In the genomic region with DNA sequence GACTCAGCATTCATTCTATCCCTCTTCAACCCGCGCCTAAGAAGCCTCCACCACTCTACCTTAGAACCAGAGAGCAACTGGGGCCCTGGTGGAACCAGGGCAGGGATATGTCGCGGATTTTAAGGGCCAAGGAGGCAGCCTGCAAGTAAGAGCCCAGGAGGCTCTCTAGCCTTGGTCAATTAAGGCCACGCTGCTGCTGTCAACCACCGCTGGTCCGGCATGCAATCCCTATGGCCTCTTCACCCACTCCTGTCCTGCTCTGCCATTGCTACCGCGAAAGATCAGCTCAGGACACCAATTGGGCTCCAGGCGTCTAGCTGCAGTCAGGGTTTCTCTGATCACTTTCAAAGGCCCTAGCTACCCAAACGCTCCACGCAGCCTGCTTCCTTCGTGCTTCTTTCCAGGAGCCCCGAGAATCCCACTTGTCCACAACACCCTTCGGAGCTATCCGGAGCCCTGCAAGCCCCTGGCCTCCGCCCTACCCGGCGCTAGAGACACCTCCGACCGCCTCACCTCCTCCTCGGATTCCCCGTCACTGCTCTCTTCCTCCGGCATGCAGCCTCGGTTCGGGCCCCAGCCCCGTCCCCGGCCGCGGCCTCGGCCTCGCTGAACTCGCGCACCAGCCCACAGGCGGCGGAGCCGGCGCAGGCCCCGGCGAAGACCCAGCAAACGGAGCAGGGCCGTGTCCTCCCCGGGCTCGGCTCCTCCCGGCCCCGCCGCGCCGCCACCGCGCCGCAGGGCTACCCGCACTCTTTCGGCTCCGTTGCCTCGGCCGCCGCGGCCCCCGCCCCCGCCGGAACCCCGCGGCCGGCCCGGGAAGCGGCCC, we compare ENCODE assay signal across 8 mouse cellular contexts. TPM values are rescaled to one million over a fixed set of nuclear protein-coding genes. Genes with fewer than 3 reads are reported as not detected.
DNase-seq lines count a peak whose midpoint lies in the region; ATAC-seq and TF ChIP-seq lines count a peak whose summit lies in the region.

No protein-coding gene starts in this region.

- H3K9me3 ChIP-seq in forebrain, embryonic 14.5 days (replicated peaks; ENCODE audit: control insufficient read depth, low read length): no peaks in the 10 kb centered on the region
- H3K9me3 ChIP-seq in hindbrain, postnatal 0 days (ENCODE audit: low read length): no peaks in the 10 kb centered on the region
- no peaks in the 10 kb centered on the region for H3K9me3 ChIP-seq in limb, embryonic 12.5 days
- H3K9me3 ChIP-seq in midbrain, postnatal 0 days (ENCODE audit: low read length): no peaks in the 10 kb centered on the region

- H3K27me3 ChIP-seq in forebrain, embryonic 14.5 days (replicated peaks; ENCODE audit: control insufficient read depth, insufficient read depth, low read length): no peaks in the 10 kb centered on the region
- no peaks in the 10 kb centered on the region for H3K27me3 ChIP-seq in hindbrain, postnatal 0 days (ENCODE audit: insufficient read depth, low read length)
- no peaks in the 10 kb centered on the region for H3K27me3 ChIP-seq in limb, embryonic 12.5 days
- no peaks in the 10 kb centered on the region for H3K27me3 ChIP-seq in midbrain, postnatal 0 days (ENCODE audit: insufficient read depth, low read length)

- no peak for TF ChIP-seq CTCF in hindbrain, postnatal 0 days (IDR thresholded peaks at IDR 0.05; ENCODE audit: low read depth)
- TF ChIP-seq CTCF in midbrain, postnatal 0 days (IDR thresholded peaks at IDR 0.05): no peak

- H3K4me1 ChIP-seq in forebrain, embryonic 14.5 days (ENCODE audit: control insufficient read depth, insufficient read depth, low read length): peaks cover 7% of the 10 kb centered on the region
- H3K4me1 ChIP-seq in hindbrain, postnatal 0 days (ENCODE audit: insufficient read depth, low read length): peaks cover 8% of the 10 kb centered on the region
- peaks cover 20% of the 10 kb centered on the region for H3K4me1 ChIP-seq in limb, embryonic 12.5 days (replicated peaks)
- peaks cover 9% of the 10 kb centered on the region; the same call in 1 of the 2 replicates for H3K4me1 ChIP-seq in midbrain, postnatal 0 days (ENCODE audit: insufficient read depth, low read length)

- peak; percentile 48 for DNase-seq in ovary, postnatal 10 days (ENCODE audit: low spot score)
- DNase-seq in ovary, adult 18-20 months (ENCODE audit: low spot score): no peak
- DNase-seq in adrenal gland, postnatal 25 days: peak; percentile 47
- peak; percentile 29 for DNase-seq in forebrain, embryonic 14.5 days (ENCODE audit: low spot score)
- peak; percentile 44 for DNase-seq in hindbrain, postnatal 0 days (ENCODE audit: low spot score)
- peak; percentile 13 for DNase-seq in midbrain, postnatal 0 days (ENCODE audit: low spot score)
- DNase-seq in testis, postnatal 14 days (ENCODE audit: low spot score): peak; percentile 72

- peaks cover 40% of the 10 kb centered on the region for H3K36me3 ChIP-seq in forebrain, embryonic 14.5 days (ENCODE audit: control insufficient read depth, insufficient read depth, low read length)
- peaks cover 29% of the 10 kb centered on the region for H3K36me3 ChIP-seq in hindbrain, postnatal 0 days (ENCODE audit: insufficient read depth, low read length)
- peaks cover 38% of the 10 kb centered on the region for H3K36me3 ChIP-seq in limb, embryonic 12.5 days
- H3K36me3 ChIP-seq in midbrain, postnatal 0 days (ENCODE audit: insufficient read depth, low read length): peaks cover 29% of the 10 kb centered on the region

- ATAC-seq in forebrain, embryonic 14.5 days: peak; percentile 48
- peak; percentile 24 for ATAC-seq in hindbrain, postnatal 0 days
- ATAC-seq in limb, embryonic 12.5 days (ENCODE audit: insufficient number of reproducible peaks, insufficient read depth, low FRiP score, low TSS enrichment, low read depth): peak; percentile 20
- ATAC-seq in midbrain, postnatal 0 days (ENCODE audit: low FRiP score): peak; percentile 38

- H3K27ac ChIP-seq in forebrain, embryonic 14.5 days (ENCODE audit: low read depth, low read length): peak overlapping the region; percentile 92
- peak overlapping the region; percentile 96 for H3K27ac ChIP-seq in hindbrain, postnatal 0 days
- H3K27ac ChIP-seq in limb, embryonic 12.5 days: peak overlapping the region; percentile 92
- H3K27ac ChIP-seq in midbrain, postnatal 0 days (ENCODE audit: low read depth, low read length): peak overlapping the region; percentile 97

- peak overlapping the region; percentile 98 for H3K4me3 ChIP-seq in forebrain, embryonic 14.5 days (ENCODE audit: low read depth, low read length)
- H3K4me3 ChIP-seq in hindbrain, postnatal 0 days (ENCODE audit: low read length): peak overlapping the region; percentile 95
- peak overlapping the region; percentile 99 for H3K4me3 ChIP-seq in limb, embryonic 12.5 days (replicated peaks)
- peak overlapping the region; percentile 79 for H3K4me3 ChIP-seq in midbrain, postnatal 0 days (ENCODE audit: low read depth, low read length)

- H3K9ac ChIP-seq in forebrain, embryonic 14.5 days (ENCODE audit: low read length): peak overlapping the region; percentile 97
- H3K9ac ChIP-seq in hindbrain, postnatal 0 days (replicated peaks; ENCODE audit: low read length): peak overlapping the region; percentile 99
- H3K9ac ChIP-seq in limb, embryonic 12.5 days (replicated peaks): peak overlapping the region; percentile 98
- H3K9ac ChIP-seq in midbrain, postnatal 0 days (replicated peaks; ENCODE audit: low read length, poor library complexity, severe bottlenecking): peak overlapping the region; percentile 98

- H3K4me2 ChIP-seq in forebrain, embryonic 14.5 days (ENCODE audit: low read length): peak overlapping the region; percentile 95
- peak overlapping the region; percentile 93 for H3K4me2 ChIP-seq in hindbrain, postnatal 0 days (ENCODE audit: low read depth, low read length)
- H3K4me2 ChIP-seq in limb, embryonic 12.5 days: peak overlapping the region; percentile 94
- H3K4me2 ChIP-seq in midbrain, postnatal 0 days (ENCODE audit: low read depth, low read length, poor library complexity, severe bottlenecking): peak overlapping the region; percentile 89

- under 1% methylated on average over 63 of the region's 67 CpGs for WGBS in forebrain, embryonic 14.5 days
- 1% methylated on average over 62 of the region's 67 CpGs for WGBS in hindbrain, postnatal 0 days
- WGBS in limb, embryonic 12.5 days: under 1% methylated on average over 56 of the region's 67 CpGs
- WGBS in midbrain, postnatal 0 days: 1% methylated on average over 49 of the region's 67 CpGs

RNA-seq across cellular contexts. Expression of a gene that starts 0.5 kb away (rescaled TPM):
- total RNA-seq in adrenal gland, postnatal 25 days (2021): 60.7 and 73.7 TPM in 2 replicates
- 8.7 and 9.6 TPM in 2 replicates for polyA plus RNA-seq in forebrain, embryonic 14.5 days (2014; fragmentation: Nextera tagmentation; extraction: Ambion mirVana)
- total RNA-seq in hindbrain, postnatal 0 days (2014; rRNA removed): 27.1 and 36.7 TPM in 2 replicates
- 6.7 and 7.1 TPM in 2 replicates for polyA plus RNA-seq in hindbrain, postnatal 0 days (2015; fragmentation: Nextera tagmentation; extraction: Ambion mirVana)
- polyA plus RNA-seq in limb, embryonic 12.5 days (2016; fragmentation: Nextera tagmentation; extraction: Ambion mirVana): 11.0 and 12.1 TPM in 2 replicates
- total RNA-seq in midbrain, postnatal 0 days (2014; rRNA removed): 38.8 and 39.5 TPM in 2 replicates
- 5.3 and 8.3 TPM in 2 replicates for polyA plus RNA-seq in midbrain, postnatal 0 days (2015; fragmentation: Nextera tagmentation; extraction: Ambion mirVana)

RNA-seq across cellular contexts. Expression of a gene that starts 10.7 kb away (rescaled TPM):
- total RNA-seq in adrenal gland, postnatal 25 days (2021): 0.33 and 0.71 TPM in 2 replicates
- polyA plus RNA-seq in forebrain, embryonic 14.5 days (2014; fragmentation: Nextera tagmentation; extraction: Ambion mirVana): 0.12 and 0.34 TPM in 2 replicates
- total RNA-seq in hindbrain, postnatal 0 days (2014; rRNA removed): not detected in 2 replicates
- 0.18 and 0.23 TPM in 2 replicates for polyA plus RNA-seq in hindbrain, postnatal 0 days (2015; fragmentation: Nextera tagmentation; extraction: Ambion mirVana)
- polyA plus RNA-seq in limb, embryonic 12.5 days (2016; fragmentation: Nextera tagmentation; extraction: Ambion mirVana): 0.25 and 0.38 TPM in 2 replicates
- total RNA-seq in midbrain, postnatal 0 days (2014; rRNA removed): not detected in 2 replicates
- polyA plus RNA-seq in midbrain, postnatal 0 days (2015; fragmentation: Nextera tagmentation; extraction: Ambion mirVana): 0.22 and 0.39 TPM in 2 replicates

RNA-seq across cellular contexts. Expression of a gene that starts 22.8 kb away (rescaled TPM):
- 4.4 and 6.7 TPM in 2 replicates for total RNA-seq in adrenal gland, postnatal 25 days (2021)
- polyA plus RNA-seq in forebrain, embryonic 14.5 days (2014; fragmentation: Nextera tagmentation; extraction: Ambion mirVana): 1.7 and 6.4 TPM in 2 replicates
- total RNA-seq in hindbrain, postnatal 0 days (2014; rRNA removed): 5.6 TPM in 1 of 2 replicates, not detected in the other
- 2.6 and 3.4 TPM in 2 replicates for polyA plus RNA-seq in hindbrain, postnatal 0 days (2015; fragmentation: Nextera tagmentation; extraction: Ambion mirVana)
- 3.2 and 4.1 TPM in 2 replicates for polyA plus RNA-seq in limb, embryonic 12.5 days (2016; fragmentation: Nextera tagmentation; extraction: Ambion mirVana)
- 0.99 and 1.9 TPM in 2 replicates for total RNA-seq in midbrain, postnatal 0 days (2014; rRNA removed)
- 3.1 and 5.6 TPM in 2 replicates for polyA plus RNA-seq in midbrain, postnatal 0 days (2015; fragmentation: Nextera tagmentation; extraction: Ambion mirVana)

RNA-seq across cellular contexts. Expression of a gene that starts 24.6 kb away (rescaled TPM):
- 0.36 TPM in 1 of 2 replicates, not detected in the other for total RNA-seq in adrenal gland, postnatal 25 days (2021)
- polyA plus RNA-seq in forebrain, embryonic 14.5 days (2014; fragmentation: Nextera tagmentation; extraction: Ambion mirVana): 0.20 and 0.25 TPM in 2 replicates
- total RNA-seq in hindbrain, postnatal 0 days (2014; rRNA removed): 0.14 and 0.99 TPM in 2 replicates
- 0.62 and 0.99 TPM in 2 replicates for polyA plus RNA-seq in hindbrain, postnatal 0 days (2015; fragmentation: Nextera tagmentation; extraction: Ambion mirVana)
- 1.4 and 2.0 TPM in 2 replicates for polyA plus RNA-seq in limb, embryonic 12.5 days (2016; fragmentation: Nextera tagmentation; extraction: Ambion mirVana)
- total RNA-seq in midbrain, postnatal 0 days (2014; rRNA removed): 0.76 and 1.5 TPM in 2 replicates
- polyA plus RNA-seq in midbrain, postnatal 0 days (2015; fragmentation: Nextera tagmentation; extraction: Ambion mirVana): 0.65 and 0.84 TPM in 2 replicates

RNA-seq across cellular contexts. Expression of a gene that starts 24.6 kb away (rescaled TPM):
- total RNA-seq in adrenal gland, postnatal 25 days (2021): 148 and 160 TPM in 2 replicates
- 121 and 143 TPM in 2 replicates for polyA plus RNA-seq in forebrain, embryonic 14.5 days (2014; fragmentation: Nextera tagmentation; extraction: Ambion mirVana)
- 72.0 and 90.4 TPM in 2 replicates for total RNA-seq in hindbrain, postnatal 0 days (2014; rRNA removed)
- 154 and 155 TPM in 2 replicates for polyA plus RNA-seq in hindbrain, postnatal 0 days (2015; fragmentation: Nextera tagmentation; extraction: Ambion mirVana)
- 136 TPM in 2 replicates for polyA plus RNA-seq in limb, embryonic 12.5 days (2016; fragmentation: Nextera tagmentation; extraction: Ambion mirVana)
- total RNA-seq in midbrain, postnatal 0 days (2014; rRNA removed): 63.8 and 133 TPM in 2 replicates
- 135 and 144 TPM in 2 replicates for polyA plus RNA-seq in midbrain, postnatal 0 days (2015; fragmentation: Nextera tagmentation; extraction: Ambion mirVana)
